Mouse (Mus musculus) bone marrow macrophage, adult 2 months (primary cell): ENCODE measurements around the gene Fbxl14. TPM values are rescaled to one million over a fixed set of nuclear protein-coding genes. Genes with fewer than 3 reads are reported as not detected.

ENCODE experiments used
- H3K27ac ChIP-seq: 2 replicates; pipeline ENCODE4 v1.5.1; 2012; ENCODE audit warnings: low read depth, low read length; ENCODE audit not compliant: insufficient read depth
- H3K4me1 ChIP-seq: 2 replicates; pipeline ENCODE4 v1.6.1; 2012; ENCODE audit warnings: low read length; ENCODE audit not compliant: control insufficient read depth, insufficient read depth
- H3K4me3 ChIP-seq: 2 replicates; pipeline ENCODE4 v1.5.1; 2012; ENCODE audit warnings: mild to moderate bottlenecking, low read length, moderate library complexity; ENCODE audit not compliant: insufficient read depth
- CTCF ChIP-seq: IDR thresholded peaks from 2 replicates; pipeline ENCODE4 v1.5.1; 2012; ENCODE audit warnings: low read depth, mild to moderate bottlenecking, low read length, moderate library complexity
- POLR2A ChIP-seq: IDR thresholded peaks from 2 replicates; pipeline ENCODE4 v1.6.1; 2012; ENCODE audit warnings: mild to moderate bottlenecking, low read depth, low read length, borderline replicate concordance
- polyA plus RNA-seq: library from polyadenylated mRNA; stranded (reverse); fragments of >200 nt; gene quantifications from 2 replicates; pipeline ENCODE4 v1.2.4, GENCODE M21; 2012; ENCODE audit not compliant: missing spikeins, insufficient read depth, insufficient read length

Gene Fbxl14
- polyA plus RNA-seq, 1 experiment, result 30.7 TPM

GRCm38 (mm10) chr6:119467785-119468059 is 11.7 kb upstream of the Fbxl14 start:
- no peak overlapping the region for H3K4me3 ChIP-seq
- no peak overlapping the region for H3K27ac ChIP-seq
- peaks cover 22% of the 10 kb centered on the region for H3K4me1 ChIP-seq
- no peak for TF ChIP-seq POLR2A
- TF ChIP-seq CTCF, result peak; percentile 89

GRCm38 (mm10) chr6:119470777-119471176 is 8.7 kb upstream of the Fbxl14 start:
- Histone ChIP-seq H3K27ac (peak overlapping the region; percentile 61), H3K4me1 (peaks cover 35% of the 10 kb centered on the region), H3K4me3 (no peak overlapping the region)
- TF ChIP-seq CTCF, result no peak
- no peak for TF ChIP-seq POLR2A

GRCm38 (mm10) chr6:119472135-119472534 is 7.3 kb upstream of the Fbxl14 start:
- Histone ChIP-seq H3K4me1 (peaks cover 30% of the 10 kb centered on the region), H3K4me3 (no peak overlapping the region), H3K27ac (no peak overlapping the region)
- TF ChIP-seq CTCF (peak; percentile 93), POLR2A (no peak)

- H3K4me3 ChIP-seq, result no peak overlapping the region
- peak overlapping the region; percentile 39 for H3K27ac ChIP-seq
- peaks cover 26% of the 10 kb centered on the region for H3K4me1 ChIP-seq
- no peak for TF ChIP-seq POLR2A
- TF ChIP-seq CTCF, result no peak
Observed at GRCm38 (mm10) chr6:119472705-119473104, 6.8 kb upstream of the Fbxl14 start.

GRCm38 (mm10) chr6:119473446-119473845 is 6.0 kb upstream of the Fbxl14 start:
- Histone ChIP-seq H3K4me1 (peaks cover 30% of the 10 kb centered on the region), H3K27ac (0 out of 2 replicates have a peak overlapping the region, but pooled peaks have one; percentile 15), H3K4me3 (no peak overlapping the region)
- TF ChIP-seq POLR2A (no peak), CTCF (no peak)

- TF ChIP-seq POLR2A, result no peak
- TF ChIP-seq CTCF, result no peak
- Histone ChIP-seq H3K4me1 (peaks cover 30% of the 10 kb centered on the region), H3K27ac (no peak overlapping the region), H3K4me3 (no peak overlapping the region)
Observed at GRCm38 (mm10) chr6:119473992-119474391, 5.5 kb upstream of the Fbxl14 start.

GRCm38 (mm10) chr6:119475988-119476387 is 3.5 kb upstream of the Fbxl14 start:
- peaks cover 24% of the 10 kb centered on the region for H3K4me1 ChIP-seq
- TF ChIP-seq POLR2A (no peak), CTCF (no peak)
- H3K4me3 ChIP-seq, result no peak overlapping the region
- no peak overlapping the region for H3K27ac ChIP-seq

- no peak overlapping the region for H3K27ac ChIP-seq
- no peak for TF ChIP-seq CTCF
- no peak for TF ChIP-seq POLR2A
- H3K4me3 ChIP-seq, result no peak overlapping the region
- peaks cover 16% of the 10 kb centered on the region for H3K4me1 ChIP-seq
Observed at GRCm38 (mm10) chr6:119477686-119478310, 1.7 kb upstream of the Fbxl14 start.

GRCm38 (mm10) chr6:119478560-119479342 is 717 bp upstream of the Fbxl14 start:
- TF ChIP-seq CTCF (no peak), POLR2A (no peak)
- H3K27ac ChIP-seq, result peak overlapping the region; percentile 89
- peaks cover 10% of the 10 kb centered on the region for H3K4me1 ChIP-seq
- H3K4me3 ChIP-seq, result peak overlapping the region; percentile 69
